Mouse (Mus musculus): ENCODE measurements around the gene Vgll2. TPM values are rescaled to one million over a fixed set of nuclear protein-coding genes. Genes with fewer than 3 reads are reported as not detected.

The Vgll2 gene
- polyA plus RNA-seq (2016; fragmentation: Nextera tagmentation; extraction: Ambion mirVana) = 0.31 and 0.69 TPM in 2 replicates

GRCm38 (mm10) chr10:52022413-52023212 lies at the start of gene Vgll2:
Vgll2 (plus strand) TSS chr10:52022502.
- peaks cover 89% of the 10 kb centered on the region for H3K27me3 ChIP-seq (replicated peaks)
- H3K4me1 ChIP-seq = 0 out of 2 replicates have a peak, but pooled peaks cover 5% of the 10 kb centered on the region
- H3K4me3 ChIP-seq = peak within 1 kb of the TSS; percentile 37
- peak within 1 kb of the TSS; percentile 64 for H3K4me2 ChIP-seq
- no peak for ATAC-seq
- 1% methylated on average over 58 of the region's 60 CpGs for WGBS (ENCODE audit: insufficient replicate concordance)
- no peak within 1 kb of the TSS for H3K9ac ChIP-seq
- no peaks in the 10 kb centered on the region for H3K36me3 ChIP-seq
- no peak within 1 kb of the TSS for H3K27ac ChIP-seq
- H3K9me3 ChIP-seq (replicated peaks) = no peaks in the 10 kb centered on the region

GRCm38 (mm10) chr10:51975137-51975536 lies 47.2 kb upstream of the Vgll2 start:
- H3K9me3 ChIP-seq (replicated peaks) = no peaks in the 10 kb centered on the region
- H3K36me3 ChIP-seq = no peaks in the 10 kb centered on the region
- WGBS (ENCODE audit: insufficient replicate concordance) = 35% methylated on average over 4 of the region's 4 CpGs
- ATAC-seq = no peak
- H3K4me1 ChIP-seq = no peaks in the 10 kb centered on the region
- no peak overlapping the region for H3K4me3 ChIP-seq
- no peak overlapping the region for H3K27ac ChIP-seq
- H3K9ac ChIP-seq = no peak overlapping the region
- H3K27me3 ChIP-seq (replicated peaks) = no peaks in the 10 kb centered on the region
- no peak overlapping the region for H3K4me2 ChIP-seq

GRCm38 (mm10) chr10:51975587-51975986 lies 46.7 kb upstream of the Vgll2 start:
- Histone ChIP-seq H3K27me3 (replicated peaks) (no peaks in the 10 kb centered on the region), H3K9ac (no peak overlapping the region), H3K4me3 (no peak overlapping the region), H3K27ac (no peak overlapping the region), H3K4me2 (no peak overlapping the region), H3K9me3 (replicated peaks) (no peaks in the 10 kb centered on the region), H3K36me3 (no peaks in the 10 kb centered on the region), H3K4me1 (no peaks in the 10 kb centered on the region)
- no peak for ATAC-seq
- 63% methylated on average over 3 of the region's 3 CpGs for WGBS (ENCODE audit: insufficient replicate concordance)

- H3K4me2 ChIP-seq = no peak overlapping the region
- WGBS (ENCODE audit: insufficient replicate concordance) = 55% methylated on average over 6 of the region's 6 CpGs
- no peak for ATAC-seq
Measured at GRCm38 (mm10) chr10:51981651-51982050, 40.7 kb upstream of the Vgll2 start.

GRCm38 (mm10) chr10:51982395-51982794 lies 39.9 kb upstream of the Vgll2 start:
- no peak overlapping the region for H3K4me2 ChIP-seq
- H3K27me3 ChIP-seq (replicated peaks) = no peaks in the 10 kb centered on the region
- no peak overlapping the region for H3K27ac ChIP-seq
- H3K9me3 ChIP-seq (replicated peaks) = no peaks in the 10 kb centered on the region
- H3K4me3 ChIP-seq = no peak overlapping the region
- WGBS (ENCODE audit: insufficient replicate concordance) = 66% methylated on average over 6 of the region's 6 CpGs
- no peak for ATAC-seq
- no peaks in the 10 kb centered on the region for H3K4me1 ChIP-seq
- H3K9ac ChIP-seq = no peak overlapping the region
- H3K36me3 ChIP-seq = no peaks in the 10 kb centered on the region

More at GRCm38 (mm10) chr10:51981651-51982050, 40.7 kb upstream of the Vgll2 start:
- Histone ChIP-seq H3K4me1 (no peaks in the 10 kb centered on the region), H3K9me3 (replicated peaks) (no peaks in the 10 kb centered on the region), H3K27me3 (replicated peaks) (no peaks in the 10 kb centered on the region), H3K4me3 (no peak overlapping the region), H3K9ac (no peak overlapping the region), H3K36me3 (no peaks in the 10 kb centered on the region), H3K27ac (no peak overlapping the region)

- Histone ChIP-seq H3K9ac (no peak overlapping the region), H3K4me2 (no peak overlapping the region), H3K27me3 (replicated peaks) (peaks cover 49% of the 10 kb centered on the region), H3K9me3 (replicated peaks) (no peaks in the 10 kb centered on the region), H3K4me1 (0 out of 2 replicates have a peak, but pooled peaks cover 5% of the 10 kb centered on the region), H3K27ac (no peak overlapping the region), H3K4me3 (no peak overlapping the region), H3K36me3 (no peaks in the 10 kb centered on the region)
- no peak for ATAC-seq
- 43% methylated on average over 1 of the region's 1 CpGs for WGBS (ENCODE audit: insufficient replicate concordance)
Measured at GRCm38 (mm10) chr10:52018471-52018870, 3.8 kb upstream of the Vgll2 start.

GRCm38 (mm10) chr10:52021231-52021630 lies 1.1 kb upstream of the Vgll2 start:
- H3K4me3 ChIP-seq = no peak overlapping the region
- H3K27ac ChIP-seq = no peak overlapping the region
- no peak overlapping the region for H3K9ac ChIP-seq
- H3K27me3 ChIP-seq (replicated peaks) = peaks cover 77% of the 10 kb centered on the region
- H3K4me1 ChIP-seq = 0 out of 2 replicates have a peak, but pooled peaks cover 5% of the 10 kb centered on the region
- 3% methylated on average over 9 of the region's 9 CpGs for WGBS (ENCODE audit: insufficient replicate concordance)
- no peaks in the 10 kb centered on the region for H3K9me3 ChIP-seq (replicated peaks)
- no peak for ATAC-seq
- no peak overlapping the region for H3K4me2 ChIP-seq
- no peaks in the 10 kb centered on the region for H3K36me3 ChIP-seq

GRCm38 (mm10) chr10:52021736-52022394 lies 437 bp upstream of the Vgll2 start:
- Histone ChIP-seq H3K36me3 (no peaks in the 10 kb centered on the region), H3K27ac (no peak overlapping the region), H3K27me3 (replicated peaks) (peaks cover 82% of the 10 kb centered on the region), H3K4me1 (0 out of 2 replicates have a peak, but pooled peaks cover 5% of the 10 kb centered on the region), H3K4me3 (peak overlapping the region; percentile 37), H3K9me3 (replicated peaks) (no peaks in the 10 kb centered on the region), H3K4me2 (peak overlapping the region; percentile 64), H3K9ac (no peak overlapping the region)
- WGBS (ENCODE audit: insufficient replicate concordance) = 2% methylated on average over 14 of the region's 15 CpGs
- no peak for ATAC-seq

GRCm38 (mm10) chr10:52023213-52024052 lies 1.1 kb downstream of the Vgll2 start:
- WGBS (ENCODE audit: insufficient replicate concordance) = 3% methylated on average over 17 of the region's 17 CpGs
- Histone ChIP-seq H3K4me2 (no peak overlapping the region; the same call in 1 of the 2 replicates), H3K27me3 (replicated peaks) (peaks cover 96% of the 10 kb centered on the region), H3K36me3 (no peaks in the 10 kb centered on the region), H3K9ac (no peak overlapping the region), H3K27ac (no peak overlapping the region), H3K9me3 (replicated peaks) (no peaks in the 10 kb centered on the region), H3K4me1 (0 out of 2 replicates have a peak, but pooled peaks cover 5% of the 10 kb centered on the region), H3K4me3 (no peak overlapping the region)
- no peak for ATAC-seq

GRCm38 (mm10) chr10:52024053-52024410 lies 1.7 kb downstream of the Vgll2 start:
- Histone ChIP-seq H3K4me2 (no peak overlapping the region), H3K4me1 (0 out of 2 replicates have a peak, but pooled peaks cover 5% of the 10 kb centered on the region), H3K27ac (no peak overlapping the region), H3K9ac (no peak overlapping the region), H3K9me3 (replicated peaks) (no peaks in the 10 kb centered on the region), H3K27me3 (replicated peaks) (peaks cover 96% of the 10 kb centered on the region), H3K4me3 (no peak overlapping the region), H3K36me3 (no peaks in the 10 kb centered on the region)
- 10% methylated on average over 2 of the region's 2 CpGs for WGBS (ENCODE audit: insufficient replicate concordance)
- no peak for ATAC-seq

GRCm38 (mm10) chr10:52025291-52025690 lies 3.0 kb downstream of the Vgll2 start:
- Histone ChIP-seq H3K9me3 (replicated peaks) (no peaks in the 10 kb centered on the region), H3K9ac (no peak overlapping the region), H3K27me3 (replicated peaks) (peaks cover 99% of the 10 kb centered on the region), H3K4me1 (0 out of 2 replicates have a peak, but pooled peaks cover 5% of the 10 kb centered on the region), H3K4me3 (no peak overlapping the region), H3K4me2 (no peak overlapping the region), H3K36me3 (no peaks in the 10 kb centered on the region), H3K27ac (no peak overlapping the region)
- 0% methylated on average over 1 of the region's 1 CpGs for WGBS (ENCODE audit: insufficient replicate concordance)
- no peak for ATAC-seq

All from liver, embryonic 12.5 days (tissue).